Mouse (Mus musculus): ENCODE data around the gene Ttc39b.

GRCm38 (mm10) chr4:83270481-83270880, 53.6 kb downstream of the Ttc39b start:
- no peak for TF ChIP-seq CTCF (IDR thresholded peaks at IDR 0.05; ENCODE audit: insufficient read depth, low read length)
- TF ChIP-seq POLR2A (IDR thresholded peaks at IDR 0.05; ENCODE audit: borderline replicate concordance, extremely low read depth, low read depth, low read length): no peak

Measured in lung, adult 2 months (tissue).